Comparison of ENCODE assay signal across 8 mouse cellular contexts in the genomic region with DNA sequence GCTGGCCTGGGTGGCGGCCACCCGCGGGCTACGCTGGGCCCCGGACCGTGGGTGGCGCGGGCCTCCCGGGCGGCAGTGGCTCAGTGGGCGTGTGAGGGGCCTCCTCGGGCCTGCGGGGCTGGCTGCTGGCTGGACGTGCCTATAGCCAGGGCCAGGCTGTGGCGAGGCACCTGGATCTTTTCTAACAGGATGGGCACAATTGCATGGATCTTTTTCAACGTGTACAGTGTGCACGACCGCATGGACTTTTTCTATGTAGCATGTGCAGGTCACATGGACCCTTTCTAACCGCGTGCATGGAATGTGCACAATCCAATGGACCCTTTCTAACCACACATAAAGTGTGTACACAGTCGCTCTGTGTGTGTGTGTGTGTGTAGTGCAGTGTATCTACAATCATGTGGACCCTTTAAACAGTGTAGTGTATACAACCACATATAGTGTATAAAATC. TPM values are rescaled to one million over a fixed set of nuclear protein-coding genes. Genes with fewer than 3 reads are reported as not detected.
A peak's percentile ranks its signal among the peaks of the same experiment; 100 is the strongest.
DNase-seq lines count a peak whose midpoint lies in the region; ATAC-seq and TF ChIP-seq lines count a peak whose summit lies in the region.

No protein-coding gene starts in this region.

- H3K36me3 ChIP-seq in heart, embryonic 15.5 days, result no peaks in the 10 kb centered on the region
- H3K36me3 ChIP-seq in ES-Bruce4 (ENCODE audit: control insufficient read depth, insufficient read depth, low read length, poor library complexity, severe bottlenecking), result no peaks in the 10 kb centered on the region
- no peaks in the 10 kb centered on the region for H3K36me3 ChIP-seq in liver, embryonic 11.5 days (ENCODE audit: control insufficient read depth, insufficient read depth, low read length)
- no peaks in the 10 kb centered on the region for H3K36me3 ChIP-seq in stomach, embryonic 14.5 days (ENCODE audit: control insufficient read depth, insufficient read depth, low read length)

- TF ChIP-seq POLR2A in ES-Bruce4 (IDR thresholded peaks at IDR 0.05; ENCODE audit: insufficient read depth, low read length), result no peak
- TF ChIP-seq POLR2A in embryonic fibroblast, embryonic 13.5 days (IDR thresholded peaks at IDR 0.05; ENCODE audit: low read depth, low read length), result no peak

- no peaks in the 10 kb centered on the region for H3K9me3 ChIP-seq in heart, embryonic 15.5 days (replicated peaks)
- H3K9me3 ChIP-seq in ES-Bruce4 (replicated peaks; ENCODE audit: control insufficient read depth, insufficient read depth, low read length, poor library complexity, severe bottlenecking), result no peaks in the 10 kb centered on the region
- H3K9me3 ChIP-seq in liver, embryonic 11.5 days (ENCODE audit: control insufficient read depth, low read length), result no peaks in the 10 kb centered on the region
- H3K9me3 ChIP-seq in stomach, embryonic 14.5 days (ENCODE audit: control insufficient read depth, low read depth, low read length), result no peaks in the 10 kb centered on the region

- ATAC-seq in heart, embryonic 15.5 days (replicated peaks; ENCODE audit: insufficient number of reproducible peaks, insufficient read depth, low FRiP score, low read depth), result peak; percentile 10
- ATAC-seq in liver, embryonic 11.5 days (replicated peaks; ENCODE audit: low FRiP score), result peak; percentile 45
- peak; percentile 73; the same call in 1 of the 2 replicates for ATAC-seq in stomach, embryonic 14.5 days (ENCODE audit: insufficient number of reproducible peaks, insufficient read depth, low FRiP score, low read depth)

- H3K4me3 ChIP-seq in heart, embryonic 15.5 days, result peak overlapping the region; percentile 96
- peak overlapping the region; percentile 63 for H3K4me3 ChIP-seq in ES-Bruce4 (ENCODE audit: low read depth, low read length)
- peak overlapping the region; percentile 32 for H3K4me3 ChIP-seq in embryonic fibroblast, embryonic 13.5 days (ENCODE audit: insufficient read depth, low read length)
- peak overlapping the region; percentile 73 for H3K4me3 ChIP-seq in liver, embryonic 11.5 days (ENCODE audit: low read depth, low read length)
- peak overlapping the region; percentile 79 for H3K4me3 ChIP-seq in stomach, embryonic 14.5 days (ENCODE audit: low read depth, low read length)

- peaks cover 27% of the 10 kb centered on the region for H3K4me1 ChIP-seq in heart, embryonic 15.5 days (replicated peaks)
- no peaks in the 10 kb centered on the region for H3K4me1 ChIP-seq in ES-Bruce4 (ENCODE audit: control insufficient read depth, insufficient read depth, low read length)
- peaks cover 15% of the 10 kb centered on the region for H3K4me1 ChIP-seq in embryonic fibroblast, embryonic 13.5 days (ENCODE audit: control insufficient read depth, insufficient read depth, low read length)
- peaks cover 15% of the 10 kb centered on the region for H3K4me1 ChIP-seq in liver, embryonic 11.5 days (replicated peaks; ENCODE audit: control insufficient read depth, insufficient read depth, low read length)
- H3K4me1 ChIP-seq in stomach, embryonic 14.5 days (ENCODE audit: control insufficient read depth, insufficient read depth, low read length), result peaks cover 17% of the 10 kb centered on the region; the same call in 1 of the 2 replicates

- WGBS in heart, embryonic 15.5 days, result 5% methylated on average over 21 of the region's 21 CpGs
- WGBS in liver, embryonic 11.5 days, result 6% methylated on average over 21 of the region's 21 CpGs
- WGBS in stomach, embryonic 14.5 days, result 5% methylated on average over 21 of the region's 21 CpGs

- peak overlapping the region; percentile 91 for H3K9ac ChIP-seq in heart, embryonic 15.5 days
- peak overlapping the region; percentile 85 for H3K9ac ChIP-seq in ES-Bruce4 (ENCODE audit: low read depth, poor library complexity, severe bottlenecking)
- H3K9ac ChIP-seq in liver, embryonic 11.5 days (ENCODE audit: low read depth, low read length), result peak overlapping the region; percentile 71
- H3K9ac ChIP-seq in stomach, embryonic 14.5 days (replicated peaks; ENCODE audit: low read depth, low read length), result peak overlapping the region; percentile 81

- no peak for TF ChIP-seq EP300 in ES-Bruce4 (IDR thresholded peaks at IDR 0.05; ENCODE audit: insufficient read depth, low read depth, low read length)

- no peak for DNase-seq in heart, adult 11 months
- DNase-seq in liver, embryonic 11.5 days (ENCODE audit: low spot score), result peak; percentile 64
- DNase-seq in urinary bladder, postnatal 25 days (ENCODE audit: low spot score), result no peak
- no peak for DNase-seq in adrenal gland, postnatal 36 days

- peak overlapping the region; percentile 92 for H3K4me2 ChIP-seq in heart, embryonic 15.5 days
- H3K4me2 ChIP-seq in liver, embryonic 11.5 days, result peak overlapping the region; percentile 71
- H3K4me2 ChIP-seq in stomach, embryonic 14.5 days (replicated peaks; ENCODE audit: low read depth, low read length), result peak overlapping the region; percentile 98

- H3K27me3 ChIP-seq in heart, embryonic 15.5 days, result no peaks in the 10 kb centered on the region
- peaks cover 6% of the 10 kb centered on the region for H3K27me3 ChIP-seq in ES-Bruce4 (ENCODE audit: control insufficient read depth, insufficient read depth, low read length, poor library complexity, severe bottlenecking)
- peaks cover 11% of the 10 kb centered on the region for H3K27me3 ChIP-seq in liver, embryonic 11.5 days (replicated peaks; ENCODE audit: control insufficient read depth, insufficient read depth, low read length)
- H3K27me3 ChIP-seq in stomach, embryonic 14.5 days (ENCODE audit: control insufficient read depth, insufficient read depth, low read length), result no peaks in the 10 kb centered on the region

- H3K27ac ChIP-seq in heart, embryonic 15.5 days, result peak overlapping the region; percentile 87
- H3K27ac ChIP-seq in ES-Bruce4 (ENCODE audit: insufficient read depth, low read length), result no peak overlapping the region
- H3K27ac ChIP-seq in embryonic fibroblast, embryonic 13.5 days (ENCODE audit: insufficient read depth, low read length), result 0 out of 2 replicates have a peak overlapping the region, but pooled peaks have one; percentile 9
- H3K27ac ChIP-seq in liver, embryonic 11.5 days (ENCODE audit: low read depth, low read length), result peak overlapping the region; percentile 76; the same call in 1 of the 2 replicates
- H3K27ac ChIP-seq in stomach, embryonic 14.5 days (ENCODE audit: low read length), result peak overlapping the region; percentile 89

- no peak for TF ChIP-seq CTCF in ES-Bruce4 (IDR thresholded peaks at IDR 0.05; ENCODE audit: low read depth, low read length)
- TF ChIP-seq CTCF in embryonic fibroblast, embryonic 13.5 days (IDR thresholded peaks at IDR 0.05; ENCODE audit: borderline replicate concordance, insufficient read depth, low read length), result no peak

RNA-seq across cellular contexts. Expression of a gene that starts 0.5 kb away (rescaled TPM):
- 7.4 and 10.1 TPM in 2 replicates for polyA plus RNA-seq in heart, embryonic 15.5 days (2015; fragmentation: Nextera tagmentation; extraction: Ambion mirVana)
- 2.5 and 3.0 TPM in 2 replicates for polyA plus RNA-seq in ES-Bruce4 (2011; ENCODE audit: insufficient read depth, insufficient read length, low read depth, missing spikeins)
- 5.3 and 6.5 TPM in 2 replicates for polyA plus RNA-seq in embryonic fibroblast, embryonic 13.5 days (2011; ENCODE audit: insufficient read length, low read depth, missing spikeins)
- 2.8 and 3.3 TPM in 2 replicates for polyA plus RNA-seq in liver, embryonic 11.5 days (2014; fragmentation: Nextera tagmentation; extraction: Ambion mirVana)
- 16.2 and 19.2 TPM in 2 replicates for polyA plus RNA-seq in stomach, embryonic 14.5 days (2014; fragmentation: Nextera tagmentation; extraction: Ambion mirVana)
- total RNA-seq in adrenal gland, postnatal 36 days (2021), result 1 to 10 TPM; 5.2 to 6.8 TPM

RNA-seq across cellular contexts. Expression of a gene that starts 45.0 kb away (rescaled TPM):
- polyA plus RNA-seq in heart, embryonic 15.5 days (2015; fragmentation: Nextera tagmentation; extraction: Ambion mirVana), result 7.4 and 9.0 TPM in 2 replicates
- 49.3 and 52.5 TPM in 2 replicates for polyA plus RNA-seq in ES-Bruce4 (2011; ENCODE audit: insufficient read depth, insufficient read length, low read depth, missing spikeins)
- polyA plus RNA-seq in embryonic fibroblast, embryonic 13.5 days (2011; ENCODE audit: insufficient read length, low read depth, missing spikeins), result 31.6 and 38.1 TPM in 2 replicates
- polyA plus RNA-seq in liver, embryonic 11.5 days (2014; fragmentation: Nextera tagmentation; extraction: Ambion mirVana), result 8.1 and 9.6 TPM in 2 replicates
- polyA plus RNA-seq in stomach, embryonic 14.5 days (2014; fragmentation: Nextera tagmentation; extraction: Ambion mirVana), result 18.4 and 19.2 TPM in 2 replicates
- total RNA-seq in adrenal gland, postnatal 36 days (2021), result 10 to 100 TPM; 29.9 to 49.8 TPM

Comparison
In these comparisons a context has a peak if more than half of its experiments do, and no peak if none do; other contexts are left out.
1. ATAC-seq: peak in every context shown above with its lines; median percentile 73 in stomach, embryonic 14.5 days; 45 in liver, embryonic 11.5 days; 10 in heart, embryonic 15.5 days.
2. H3K4me3 ChIP-seq: peak in every context shown above with its lines; median percentile 96 in heart, embryonic 15.5 days; 79 in stomach, embryonic 14.5 days; 73 in liver, embryonic 11.5 days; 63 in ES-Bruce4; 32 in embryonic fibroblast, embryonic 13.5 days.